Mouse (Mus musculus): ENCODE results near the gene Ropn1l.

Ropn1l gene

DNA sequence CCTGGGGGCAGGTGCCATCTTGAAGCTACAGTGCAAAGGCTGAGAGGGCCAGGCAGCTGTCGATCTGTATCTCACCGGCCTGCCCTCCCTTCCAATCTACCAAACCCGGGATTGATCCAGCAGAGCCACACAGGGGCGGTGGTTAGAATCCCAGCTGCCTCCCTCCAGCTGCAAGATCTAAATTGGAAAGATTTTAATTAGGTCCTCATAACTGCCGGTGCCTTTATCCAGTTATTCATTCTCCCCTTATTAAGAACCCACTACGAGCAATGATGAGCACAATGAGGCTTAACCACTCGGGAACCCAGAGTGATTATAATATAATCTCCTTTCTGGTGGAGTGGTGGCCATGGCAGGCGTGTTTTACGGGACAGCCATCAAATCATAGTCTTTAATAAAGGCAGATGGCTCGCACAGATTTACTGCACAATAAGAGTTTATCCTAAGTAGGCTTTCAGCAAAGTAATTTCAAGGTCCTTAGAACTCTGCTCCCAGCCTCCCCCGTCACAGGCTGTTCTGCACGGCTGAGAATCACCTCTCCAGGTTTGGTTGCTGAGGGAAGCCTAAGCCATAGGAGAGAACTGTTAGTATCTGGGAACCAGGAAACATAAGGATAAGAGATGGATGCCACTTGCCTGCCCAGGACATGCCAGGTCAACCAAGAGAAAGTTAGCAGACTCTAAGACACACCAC is 51.2 kb downstream of the Ropn1l start:
- DNase-seq = no peak

DNA sequence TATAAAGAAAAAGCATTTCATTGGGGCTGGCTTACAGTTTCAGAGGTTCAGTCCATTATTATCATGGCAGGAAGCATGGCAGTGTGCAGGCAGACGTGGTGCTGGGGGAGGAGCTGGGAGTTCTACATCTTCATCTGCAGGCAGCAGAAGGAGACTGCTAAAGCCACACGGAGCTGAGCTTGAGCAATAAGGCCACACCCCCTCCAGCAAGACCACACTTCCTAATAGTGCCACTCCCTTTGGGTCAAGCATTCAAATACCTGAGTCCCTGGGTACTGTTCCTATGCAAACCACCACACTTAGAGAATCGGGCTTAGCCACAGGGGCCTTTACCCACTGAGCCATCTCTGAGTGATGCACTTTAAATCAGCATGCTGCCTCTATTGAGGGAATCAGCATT is 52.6 kb downstream of the Ropn1l start:
- DNase-seq = peak; percentile 18

DNA sequence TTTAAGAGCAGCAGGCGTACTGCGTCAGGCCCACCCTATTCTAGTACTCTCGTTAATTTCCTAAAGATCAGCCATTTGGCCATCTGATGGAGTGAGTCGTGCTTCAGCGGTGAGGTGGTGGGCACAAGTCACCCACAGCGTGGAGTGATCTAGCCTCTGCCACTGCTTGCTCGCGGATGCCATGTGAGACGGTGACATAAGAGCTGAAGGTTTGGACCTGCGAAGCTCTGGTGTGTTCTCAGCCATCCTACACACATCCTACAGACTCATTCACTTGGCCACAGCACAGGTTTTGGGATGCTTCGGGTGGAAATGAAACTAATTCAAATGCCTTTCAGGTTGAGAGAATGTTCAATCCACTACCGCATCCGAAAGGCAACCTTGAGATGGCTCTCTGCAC is 54.8 kb downstream of the Ropn1l start:
- DNase-seq = peak; percentile 75

DNA sequence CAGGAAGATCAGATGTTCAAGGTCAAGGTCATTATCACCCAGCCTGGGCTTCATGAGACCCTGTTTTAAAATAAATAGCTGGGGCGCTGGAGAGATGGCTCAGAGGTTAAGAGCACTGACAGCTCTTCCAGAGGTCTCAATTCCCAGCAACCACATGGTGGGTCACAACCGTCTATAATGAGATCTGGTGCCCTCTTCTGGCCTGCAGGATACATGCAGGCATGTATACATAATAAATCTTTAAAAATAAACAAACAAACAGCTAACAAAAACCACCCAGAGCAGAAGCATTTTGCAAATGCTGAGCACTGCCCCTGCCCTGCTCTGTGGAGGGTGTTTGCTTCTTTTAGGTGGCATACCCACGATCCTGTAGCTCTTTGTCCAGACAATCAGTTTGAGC is 56.2 kb downstream of the Ropn1l start:
- DNase-seq = no peak

DNA sequence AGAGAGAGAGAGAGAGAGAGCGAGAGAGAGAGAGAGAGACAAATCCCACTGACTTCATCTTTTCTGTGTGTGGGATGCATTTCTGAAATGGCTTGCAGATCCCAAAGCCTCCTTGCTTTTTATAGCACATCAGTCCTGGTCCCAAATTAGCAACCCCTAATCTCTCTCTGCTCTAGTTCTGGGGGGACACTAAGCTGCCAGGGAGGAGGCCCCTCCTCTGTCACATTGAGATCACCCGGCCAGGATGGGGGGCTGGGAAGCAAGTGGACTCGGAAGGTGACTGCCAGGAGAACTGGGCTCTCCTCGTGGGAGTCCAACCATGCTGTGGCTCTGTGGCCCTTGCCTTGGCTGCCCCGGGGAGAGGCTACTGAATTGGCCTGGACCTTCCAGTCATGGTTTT is 56.8 kb downstream of the Ropn1l start:
- DNase-seq = peak; percentile 99

DNA sequence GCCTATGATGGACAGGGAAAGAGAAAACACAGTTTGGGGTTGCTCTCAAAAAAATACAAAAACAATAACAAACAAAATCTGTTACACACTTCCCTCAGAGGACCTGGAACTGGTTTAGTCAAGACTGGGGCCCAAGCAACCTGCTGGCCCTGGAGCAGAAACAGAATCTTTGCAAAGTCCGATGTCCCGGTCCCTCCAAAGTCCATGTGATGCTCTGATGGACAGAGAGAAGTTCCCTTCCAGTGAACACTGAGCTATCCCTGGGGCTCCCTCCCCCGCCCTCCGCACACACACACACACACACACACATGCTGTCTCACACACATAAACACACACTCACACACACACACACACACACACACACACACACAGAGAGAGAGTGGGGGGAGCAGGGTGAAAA is 57.6 kb downstream of the Ropn1l start:
- no peak for DNase-seq

DNA sequence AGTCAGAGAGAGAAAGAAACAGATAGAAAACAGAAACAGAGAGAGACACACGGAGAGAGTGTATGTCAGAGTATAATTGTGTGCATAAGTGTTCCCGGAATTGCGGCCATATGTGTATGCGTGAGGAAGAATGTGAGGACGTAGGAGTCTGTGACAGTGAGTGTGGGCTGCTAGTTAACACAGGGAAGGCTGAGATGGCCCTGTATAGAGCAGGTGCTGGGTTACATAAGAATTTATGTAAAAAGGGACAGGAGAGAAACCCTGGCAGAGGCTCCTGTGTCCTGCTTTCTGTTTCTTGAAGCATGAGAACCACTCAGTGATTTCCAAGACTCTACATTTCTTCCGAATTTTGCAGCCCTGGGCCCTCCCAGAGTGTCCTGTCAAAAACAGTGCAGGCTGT is 60.1 kb downstream of the Ropn1l start:
- no peak for DNase-seq

DNA sequence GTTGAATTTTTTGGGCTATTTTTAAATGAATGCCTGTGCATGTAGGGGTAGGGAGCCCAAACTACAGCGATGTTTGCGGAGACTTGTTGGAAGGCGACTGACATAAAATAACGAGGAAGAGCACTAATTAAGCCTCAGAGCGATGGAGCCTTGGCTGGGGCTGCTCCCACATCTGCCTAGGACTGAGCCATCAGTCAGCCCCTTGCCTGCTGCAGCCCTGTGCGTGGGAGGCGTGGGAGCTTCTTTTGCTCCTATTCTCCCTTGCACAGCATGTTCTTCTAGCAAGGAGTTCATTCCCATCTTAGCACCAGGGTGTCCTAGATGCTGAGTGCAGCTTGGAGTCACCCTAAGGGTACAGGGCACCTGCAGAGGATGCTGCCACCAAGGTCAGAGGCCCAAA is 60.8 kb downstream of the Ropn1l start:
- no peak for DNase-seq

DNA sequence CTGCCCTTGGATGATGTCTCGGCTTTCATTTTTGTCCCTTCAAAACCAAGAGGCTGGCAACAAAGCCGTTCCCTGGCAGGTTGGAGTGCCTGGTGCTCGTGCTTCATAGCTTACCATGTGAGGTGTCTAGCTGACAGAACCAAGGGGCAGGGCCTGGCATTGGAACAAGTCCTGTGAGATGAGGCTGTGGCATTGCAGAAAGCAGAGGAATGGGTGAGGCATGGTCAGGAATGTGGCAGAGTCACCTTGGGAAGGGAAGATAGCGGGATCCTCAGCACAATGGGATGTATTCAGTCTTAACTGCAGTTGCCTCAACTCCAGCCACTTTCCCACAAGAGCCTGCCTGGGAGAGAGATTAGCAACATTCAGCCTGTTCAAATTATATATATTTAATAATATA is 61.4 kb downstream of the Ropn1l start:
- DNase-seq = no peak

All from heart, adult 11 months (tissue).